Mouse (Mus musculus): Measurements from ENCODE around the gene Hist1h2bb.
A peak's percentile ranks its signal among the peaks of the same experiment; 100 is the strongest.
"Not testable (repeated sequence)": the region's sequence is repeated elsewhere in the genome, so short reads cannot be mapped to it uniquely, and the experiment has no call there.

Hist1h2bb gene

GRCm38 (mm10) chr13:23765172-23765513 is 18.6 kb downstream of the Hist1h2bb start:
- DNase-seq (ENCODE audit: low spot score): no peak

GRCm38 (mm10) chr13:23766772-23767171 is 20.2 kb downstream of the Hist1h2bb start:
- DNase-seq (ENCODE audit: low spot score): no peak

- no peak for DNase-seq (ENCODE audit: low spot score)
Observed at GRCm38 (mm10) chr13:23768834-23769397, 22.4 kb downstream of the Hist1h2bb start.

GRCm38 (mm10) chr13:23769613-23770012 is 23.1 kb downstream of the Hist1h2bb start, which contains the start of gene Trim38:
Trim38 (plus strand) TSS chr13:23769913.
- DNase-seq (ENCODE audit: low spot score): not testable (repeated sequence)

GRCm38 (mm10) chr13:23772561-23773313 is 26.2 kb downstream of the Hist1h2bb start:
- DNase-seq (ENCODE audit: low spot score): no peak

- DNase-seq (ENCODE audit: low spot score): no peak
Observed at GRCm38 (mm10) chr13:23778339-23778738, 31.8 kb downstream of the Hist1h2bb start.

GRCm38 (mm10) chr13:23779025-23779424 is 32.5 kb downstream of the Hist1h2bb start:
- DNase-seq (ENCODE audit: low spot score): no peak

GRCm38 (mm10) chr13:23792520-23792919 is 46.0 kb downstream of the Hist1h2bb start:
- DNase-seq (ENCODE audit: low spot score): peak; percentile 27

All from urinary bladder, postnatal 25 days (tissue).